28 mouse cellular contexts compared by ENCODE assay signal in the genomic region with DNA sequence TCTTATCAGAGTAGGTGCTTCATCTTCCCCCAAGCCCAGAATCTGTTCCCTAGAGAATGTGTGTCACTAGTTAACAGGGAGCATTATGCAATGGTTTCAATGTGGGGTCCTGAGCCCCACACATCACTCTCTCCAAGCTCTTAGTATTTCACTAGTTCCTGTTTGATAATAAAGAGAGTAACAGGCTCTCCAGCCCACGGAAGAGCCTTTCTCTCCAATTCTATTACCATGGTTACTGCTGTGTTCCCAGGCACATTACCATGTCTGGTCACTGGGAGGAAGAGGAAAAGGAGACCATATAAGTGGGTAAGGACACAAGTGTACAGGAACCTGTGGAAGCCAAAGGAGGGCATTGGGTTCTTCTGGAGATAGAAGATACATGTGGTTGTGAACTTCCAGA. TPM values are rescaled to one million over a fixed set of nuclear protein-coding genes. Genes with fewer than 3 reads are reported as not detected.
"Had no signal": no experiment of that assay in that cellular context is flagged by ENCODE, and none has a peak within 500 bp of the region (broad histone marks: within the 10 kb centered on the region; RNA-seq: fewer than 3 reads in every experiment).

No protein-coding gene starts in this region.

- H3K36me3 ChIP-seq: kidney, embryonic 15.5 days; limb, embryonic 12.5 days; limb, embryonic 15.5 days; midbrain, embryonic 10.5 days; midbrain, embryonic 13.5 days; neural tube, embryonic 13.5 days; stomach, embryonic 15.5 days had no signal

- DNase-seq: kidney, adult 11 months; kidney, adult 8-10 months; kidney, postnatal 10 days; kidney, postnatal 36 days; left cerebral cortex, postnatal 4 days; liver, postnatal 0 days; lung, embryonic 14.5 days; lung, postnatal 36 days; retina, postnatal 1 day; right cerebral cortex, postnatal 25 days; spleen, adult 18-20 months; thymus, postnatal 25 days had no signal

- H3K4me3 ChIP-seq: kidney, embryonic 15.5 days; limb, embryonic 12.5 days; limb, embryonic 15.5 days; megakaryocyte, embryonic 14.5 days; midbrain, embryonic 10.5 days; midbrain, embryonic 13.5 days; myocyte; neural tube, embryonic 13.5 days; stomach, embryonic 15.5 days had no signal

- ATAC-seq: inflammation-experienced regulatory T-cells, adult 6 months; liver, postnatal 0 days; lung, postnatal 0 days; midbrain, embryonic 13.5 days; midbrain, embryonic 16.5 days had no signal

- H3K27ac ChIP-seq: kidney, embryonic 15.5 days; limb, embryonic 12.5 days; limb, embryonic 15.5 days; liver, embryonic 14.5 days; midbrain, embryonic 10.5 days; midbrain, embryonic 13.5 days; neural tube, embryonic 13.5 days; stomach, embryonic 15.5 days had no signal

- H3K27me3 ChIP-seq: kidney, embryonic 15.5 days; limb, embryonic 12.5 days; limb, embryonic 15.5 days; megakaryocyte, embryonic 14.5 days; midbrain, embryonic 13.5 days; neural tube, embryonic 13.5 days; stomach, embryonic 15.5 days had no signal

- H3K9ac ChIP-seq: kidney, embryonic 15.5 days; limb, embryonic 12.5 days; limb, embryonic 15.5 days; liver, embryonic 14.5 days; liver, postnatal 0 days; lung, embryonic 14.5 days; midbrain, embryonic 13.5 days; neural tube, embryonic 13.5 days; stomach, embryonic 15.5 days had no signal

- H3K4me2 ChIP-seq: kidney, embryonic 15.5 days; limb, embryonic 12.5 days; limb, embryonic 15.5 days; liver, embryonic 11.5 days; lung, embryonic 14.5 days; midbrain, embryonic 13.5 days; neural tube, embryonic 13.5 days; stomach, embryonic 15.5 days had no signal

- H3K9me3 ChIP-seq: kidney, embryonic 15.5 days; limb, embryonic 12.5 days; limb, embryonic 15.5 days; megakaryocyte, embryonic 14.5 days; midbrain, embryonic 10.5 days; midbrain, embryonic 13.5 days; neural tube, embryonic 13.5 days; stomach, embryonic 15.5 days had no signal

- H3K4me1 ChIP-seq: kidney, embryonic 15.5 days; limb, embryonic 12.5 days; limb, embryonic 15.5 days; megakaryocyte, embryonic 14.5 days; neural tube, embryonic 13.5 days; stomach, embryonic 15.5 days had no signal

RNA-seq across cellular contexts. Expression of a gene that starts 19.0 kb away (rescaled TPM):
- total RNA-seq: monocyte, adult 5-6 weeks; neutrophil, adult 5-6 weeks had no signal
- polyA plus RNA-seq: inflammation-experienced regulatory T-cells, adult 6 months had no signal
